Mouse (Mus musculus) 3134 (cell line): ENCODE data around the gene Hif1an.

Experiments used
- DNase-seq: peaks from one replicate; pipeline ENCODE4 v3.0.0-alpha.2; 2011; ENCODE audit warnings: low spot score; ENCODE audit not compliant: insufficient read length; ENCODE audit errors: extremely low read depth

Hif1an gene

GRCm38 (mm10) chr19:44562652-44563206 lies at the start of gene Hif1an:
Gene Hif1an (plus strand): TSS chr19:44562850.
- DNase-seq = peak; percentile 88

DNA sequence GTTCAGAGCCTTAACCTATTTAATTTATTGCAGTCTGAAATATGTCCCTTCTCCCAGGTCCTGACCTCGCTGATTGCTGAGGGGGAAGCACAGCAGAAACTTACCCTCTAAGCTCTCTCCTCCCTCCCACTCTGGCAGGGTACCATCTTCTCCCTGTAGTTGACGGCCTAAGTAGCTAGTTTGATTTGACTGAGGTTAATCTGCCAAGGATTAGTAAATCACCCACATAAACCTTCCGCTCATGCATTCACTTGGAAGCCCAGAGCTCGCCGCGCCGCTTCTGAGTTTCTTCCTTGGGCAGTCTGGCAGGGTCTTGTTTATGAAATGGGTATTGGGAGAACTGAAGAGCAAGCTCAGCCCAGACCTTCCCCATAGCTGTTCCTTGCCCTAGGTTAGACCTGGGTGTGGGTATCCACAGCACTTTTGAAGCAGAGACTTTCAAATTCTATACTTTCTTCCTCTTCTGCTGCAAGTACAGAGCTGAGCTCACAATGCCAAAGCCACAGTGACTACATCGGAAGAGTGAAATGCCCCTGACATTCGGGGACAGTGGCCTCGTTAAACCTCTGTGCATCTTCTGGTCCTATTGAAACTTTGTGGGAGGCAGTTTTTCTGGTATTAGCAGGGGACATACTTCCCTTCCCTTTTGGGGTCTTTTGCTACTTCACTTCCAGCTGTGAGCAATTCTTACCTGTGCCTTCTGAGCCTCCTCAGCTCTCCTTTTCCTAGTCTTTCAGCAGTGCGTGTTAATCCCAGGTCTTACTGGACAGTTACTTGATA lies 49.4 kb upstream of the Hif1an start:
- DNase-seq = no peak

- DNase-seq = no peak
These were observed 48.6 kb upstream of the Hif1an start for GRCm38 (mm10) chr19:44513921-44514482.

- DNase-seq = no peak
These were observed 47.9 kb upstream of the Hif1an start for GRCm38 (mm10) chr19:44514521-44515451.

DNA sequence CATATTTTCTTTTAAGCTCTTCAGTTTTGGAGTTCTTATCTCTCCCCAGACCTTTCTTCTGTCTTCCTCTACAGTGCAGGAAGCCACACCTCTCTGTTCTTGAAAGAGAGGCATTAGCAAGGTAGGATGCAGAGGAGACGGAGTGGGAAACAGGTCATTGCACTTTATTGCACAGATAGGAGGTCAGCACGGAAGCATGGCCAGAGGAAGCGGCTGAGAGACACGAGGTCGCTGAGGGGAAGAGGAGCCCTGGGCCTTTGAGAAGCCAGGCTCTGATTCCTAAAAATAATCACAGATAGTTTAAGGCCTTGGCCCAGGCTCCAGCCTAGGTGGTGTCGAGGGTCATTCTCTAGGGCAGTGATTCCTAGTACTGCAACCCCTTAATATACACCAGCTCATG lies 46.9 kb upstream of the Hif1an start:
- DNase-seq = no peak

DNA sequence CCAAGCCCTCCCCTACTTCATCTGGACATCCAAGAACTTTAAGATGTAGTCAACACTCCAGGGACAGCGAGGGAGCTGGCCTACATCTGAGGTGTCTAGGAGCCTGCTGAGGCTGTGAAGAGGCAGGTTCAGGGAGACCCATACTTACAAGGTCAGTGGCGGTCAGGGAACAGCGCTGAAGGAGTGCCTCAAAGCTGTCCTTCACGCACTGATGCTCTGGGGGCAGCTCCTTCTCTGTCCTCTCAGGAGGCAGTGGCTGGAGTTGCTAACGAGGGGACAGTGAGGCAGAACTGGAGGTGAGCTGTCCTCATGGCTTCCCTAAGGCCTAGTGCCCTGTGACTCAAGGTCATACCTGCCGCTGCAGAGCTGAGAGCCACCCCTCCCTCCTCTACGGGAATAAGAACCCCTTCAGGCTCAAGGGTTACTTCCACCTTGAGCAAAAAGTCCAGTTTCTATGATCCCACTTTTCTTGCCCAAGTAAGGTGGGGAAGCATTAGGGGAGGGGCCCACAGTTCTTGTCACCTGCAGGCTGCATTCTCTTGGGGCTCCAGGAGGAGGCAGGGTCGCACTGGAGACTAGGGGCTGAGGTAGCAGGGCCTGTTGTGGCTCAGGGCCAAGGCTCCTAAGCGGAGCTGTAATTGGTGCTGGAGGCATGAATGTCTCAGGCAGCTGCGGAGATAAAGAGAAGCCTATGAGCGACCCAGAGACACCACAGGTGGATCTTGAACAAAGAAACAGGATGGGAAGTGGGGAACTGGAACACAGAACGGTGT lies 44.5 kb upstream of the Hif1an start:
- DNase-seq = no peak

GRCm38 (mm10) chr19:44519152-44519551 lies 43.5 kb upstream of the Hif1an start:
- DNase-seq = no peak

- DNase-seq = no peak
These were observed 37.0 kb upstream of the Hif1an start for GRCm38 (mm10) chr19:44525551-44526205.

GRCm38 (mm10) chr19:44530018-44530417 lies 32.6 kb upstream of the Hif1an start:
- no peak for DNase-seq

DNA sequence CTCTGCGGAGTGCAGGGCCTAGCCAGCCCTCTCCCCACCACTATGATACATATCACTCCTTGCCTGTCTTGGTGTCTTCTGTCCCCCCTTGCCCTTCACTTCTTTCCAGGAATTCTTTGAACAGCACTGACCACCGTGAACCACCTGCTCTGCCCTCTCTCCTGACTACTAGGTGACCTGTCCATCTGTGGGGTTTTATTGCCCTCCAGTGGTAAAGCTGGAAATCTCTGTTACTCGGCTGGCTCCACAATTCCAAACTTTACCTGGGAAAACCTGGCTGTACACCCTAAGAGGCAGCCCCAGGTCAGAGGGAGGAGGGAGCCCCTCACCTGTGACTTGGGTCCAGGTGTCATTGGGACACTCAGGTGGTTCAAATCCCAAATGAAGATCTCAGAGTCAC lies 27.3 kb upstream of the Hif1an start:
- DNase-seq = no peak

GRCm38 (mm10) chr19:44537416-44537815 lies 25.2 kb upstream of the Hif1an start:
- no peak for DNase-seq

GRCm38 (mm10) chr19:44542694-44543178 lies 19.9 kb upstream of the Hif1an start:
- no peak for DNase-seq

DNA sequence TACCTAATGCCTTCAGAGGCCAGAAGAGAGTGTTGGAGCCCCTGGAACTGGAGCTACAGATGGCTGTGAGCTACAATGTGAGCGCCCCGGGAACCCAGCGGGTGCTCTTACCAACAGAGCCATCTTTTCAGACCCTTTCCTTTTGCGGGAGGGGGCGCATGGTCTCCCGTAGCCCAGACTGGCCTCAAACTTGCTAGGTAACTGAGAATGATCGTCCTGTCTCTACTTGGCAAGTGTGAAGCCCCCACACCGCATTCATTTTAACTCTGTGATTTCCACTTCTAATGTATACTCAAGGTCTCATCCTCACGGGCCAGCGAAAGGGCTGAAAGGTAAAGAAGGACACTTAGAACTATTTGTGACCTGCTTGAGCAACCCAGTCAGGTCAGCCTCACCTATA lies 18.3 kb upstream of the Hif1an start:
- no peak for DNase-seq

DNA sequence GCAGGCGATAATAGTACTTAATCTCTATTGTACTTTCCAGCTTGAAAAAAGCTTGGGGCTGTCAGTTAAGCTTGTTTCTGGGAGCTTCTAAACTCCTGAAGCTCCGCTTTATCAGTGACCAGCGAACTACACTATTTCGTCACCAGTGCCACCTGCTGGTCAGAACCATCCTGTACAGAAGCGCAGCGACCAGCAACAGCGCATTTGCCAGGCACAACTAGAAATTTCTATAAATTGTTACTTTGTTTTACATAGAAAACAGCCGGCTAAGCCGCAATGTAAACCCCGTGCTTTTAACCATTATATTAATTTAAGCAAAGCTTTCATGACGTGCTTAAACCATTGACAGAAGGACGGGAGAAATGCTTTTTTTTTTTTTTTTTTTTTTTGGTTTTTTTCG lies 17.9 kb upstream of the Hif1an start:
- peak; percentile 27 for DNase-seq

DNA sequence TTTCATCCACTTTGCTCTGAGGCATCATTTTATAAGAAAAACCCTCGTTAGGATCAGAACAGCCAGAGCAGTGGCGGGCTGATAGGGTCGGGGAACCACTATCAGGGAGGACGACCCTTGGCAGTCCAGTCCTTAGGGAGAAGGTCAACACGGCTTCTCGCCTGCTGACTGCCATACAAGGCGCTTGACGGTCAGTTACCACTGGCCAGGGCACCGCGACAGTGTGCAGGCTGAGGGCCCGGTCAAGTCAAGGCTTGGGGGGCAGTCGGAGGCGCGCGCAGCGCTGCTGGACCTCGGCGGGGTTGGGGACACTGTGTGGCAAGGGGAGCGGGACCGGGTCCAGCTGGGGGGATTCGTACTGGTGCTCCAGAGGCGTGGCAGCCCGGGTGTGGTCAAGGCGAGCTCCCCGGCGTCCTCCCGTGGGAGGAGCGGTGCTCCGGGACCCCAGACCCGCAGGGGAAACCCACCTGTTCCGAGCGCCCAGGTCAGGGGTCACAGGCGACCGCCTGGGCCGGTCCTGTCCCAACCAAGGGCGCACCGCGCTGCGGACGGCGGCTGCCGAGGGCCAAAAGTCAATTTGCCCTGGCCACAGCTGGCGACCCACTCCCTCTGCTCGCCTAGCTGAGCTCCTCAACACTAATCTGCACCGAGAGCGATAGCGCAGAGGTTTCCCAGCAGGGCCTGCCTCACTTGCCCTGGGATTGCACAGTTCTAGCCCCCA lies 17.2 kb upstream of the Hif1an start, which contains the start of gene Sec31b:
Sec31b (minus strand) TSS at position 544 of the 721 bp plus-strand sequence.
- DNase-seq = peak; percentile 18

DNA sequence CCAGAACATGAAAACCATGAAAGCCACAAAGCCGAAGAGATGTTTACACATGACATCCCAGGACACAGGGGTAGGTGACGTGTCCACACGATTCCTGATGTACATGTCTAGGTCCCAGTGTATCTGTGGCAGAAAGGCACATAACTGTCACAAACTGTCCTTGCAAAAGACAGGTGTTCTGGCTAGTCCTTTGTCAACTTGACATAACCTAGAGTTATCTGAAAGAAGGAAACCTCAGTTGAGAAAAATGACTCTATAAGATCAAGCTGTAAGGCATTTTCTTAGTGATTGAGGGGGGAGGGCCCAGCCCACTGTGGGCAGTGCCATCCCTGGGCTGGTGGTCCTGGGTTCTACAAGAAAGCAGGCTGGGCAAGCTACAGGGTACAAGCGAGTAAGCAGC lies 9.9 kb upstream of the Hif1an start, which contains the start of gene Gm20538:
Gm20538 (minus strand) TSS at position 101 of the 400 bp plus-strand sequence.
- DNase-seq = no peak

DNA sequence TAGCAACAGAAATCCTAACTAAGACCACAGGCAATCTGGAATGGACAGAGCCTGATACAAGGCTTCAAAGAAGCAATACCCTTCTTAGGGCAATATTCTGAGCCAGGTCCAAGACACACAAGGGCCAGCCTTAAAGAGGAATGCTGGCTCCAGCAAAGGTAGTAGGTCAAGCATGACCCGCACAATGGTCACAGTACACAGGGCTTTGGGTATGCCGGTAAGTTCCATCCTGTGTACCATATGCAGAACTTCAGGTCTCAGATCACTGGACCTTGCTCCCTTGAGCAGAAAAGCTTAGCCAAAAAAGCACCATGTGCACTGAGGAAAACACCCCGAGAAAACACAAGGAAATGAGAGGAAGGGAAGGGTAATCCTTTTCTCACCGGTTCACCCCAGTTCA lies 9.4 kb upstream of the Hif1an start:
- no peak for DNase-seq

DNA sequence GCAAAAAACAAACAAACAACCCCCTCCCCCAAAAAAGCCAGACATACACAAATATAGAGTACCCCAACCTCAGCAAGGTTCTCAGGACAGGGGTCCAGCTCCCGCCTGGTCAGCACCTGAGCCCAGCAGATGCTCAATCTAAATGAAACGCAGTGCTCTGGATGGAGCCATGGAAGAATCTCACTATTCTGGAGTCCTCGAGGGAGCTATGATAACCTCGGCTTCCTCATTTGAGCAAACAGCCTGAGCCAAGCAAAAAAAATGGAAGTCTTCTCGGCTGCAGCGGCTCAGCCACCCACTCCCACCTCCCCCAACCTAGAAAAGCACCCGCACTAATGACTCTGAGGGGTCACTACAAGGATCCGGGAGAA lies 8.2 kb upstream of the Hif1an start:
- DNase-seq = peak; percentile 28
